Mouse (Mus musculus) induced T-regulatory cell, adult 2 months (primary cell): ENCODE measurements around the gene Syt5.

Source experiments
- DNase-seq: peaks from one replicate; pipeline ENCODE4 v3.0.0-alpha.2; 2012; ENCODE audit warnings: low read depth

Syt5 gene

GRCm38 (mm10) chr7:4522292-4522691, 25.0 kb downstream of the Syt5 start:
- no peak for DNase-seq

DNA sequence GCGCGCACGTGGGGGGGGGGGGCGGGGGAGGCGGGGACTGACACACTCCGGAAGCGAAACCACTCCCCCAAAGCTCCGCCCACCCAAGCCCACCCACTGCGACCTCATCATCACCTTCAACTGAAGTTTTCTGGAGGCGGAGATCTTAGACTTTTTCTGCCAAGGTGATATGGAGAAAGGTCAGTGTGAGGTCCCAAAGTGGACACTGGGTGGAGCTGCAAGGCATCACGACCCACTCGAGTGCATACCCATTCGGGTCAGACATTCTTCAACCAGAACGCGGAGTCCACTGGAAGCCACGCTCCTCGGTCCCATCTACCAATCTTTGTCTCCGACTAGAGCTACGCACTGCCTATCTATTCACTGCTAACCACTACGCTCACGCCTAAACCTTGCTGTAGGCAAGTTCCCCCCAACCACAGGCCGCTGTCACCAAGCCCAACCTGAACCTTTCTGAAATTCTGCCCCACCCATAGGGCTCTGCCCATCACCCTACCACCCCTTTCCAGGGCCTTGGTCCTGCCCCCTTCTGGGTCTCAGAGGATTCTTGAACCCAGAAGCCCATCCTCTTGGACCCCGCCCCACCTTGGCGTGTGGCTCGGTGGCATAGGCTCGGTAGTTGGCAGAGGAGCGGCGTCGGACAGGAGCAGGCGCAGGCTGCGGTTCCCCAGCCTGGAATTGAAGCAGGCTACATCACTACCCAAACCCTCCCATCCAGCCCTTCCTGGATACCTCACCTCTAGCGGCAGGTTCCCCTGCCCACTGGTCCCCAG, 25.9 kb downstream of the Syt5 start:
- peak; percentile 41 for DNase-seq

- DNase-seq, result peak; percentile 47
Observed at GRCm38 (mm10) chr7:4518487-4518886, 28.9 kb downstream of the Syt5 start.

- no peak for DNase-seq
Observed at GRCm38 (mm10) chr7:4516332-4517050, 30.9 kb downstream of the Syt5 start, which contains the start of gene Tnnt1. TSS of gene Tnnt1 (minus strand) at chr7:4516382.

DNA sequence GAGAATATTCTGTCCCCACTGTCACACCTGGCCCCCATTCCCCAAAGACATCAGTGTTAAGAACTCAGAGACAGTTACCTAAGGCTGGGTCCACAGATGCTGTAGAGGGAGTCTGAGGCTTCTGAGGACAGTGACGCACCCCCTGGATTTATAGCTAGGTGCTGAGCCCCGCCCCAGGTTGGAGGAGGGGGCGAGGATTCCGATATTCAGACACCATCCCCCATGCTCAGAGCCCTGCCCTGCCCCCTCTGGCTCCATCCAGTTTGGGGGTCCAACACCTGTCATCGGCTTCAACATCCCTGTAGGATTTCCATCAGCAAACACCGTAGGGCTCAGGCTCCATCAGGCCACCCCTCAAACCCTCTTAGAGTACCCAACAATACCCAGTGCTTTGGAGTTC, 31.5 kb downstream of the Syt5 start:
- no peak for DNase-seq

GRCm38 (mm10) chr7:4513829-4514712, 33.3 kb downstream of the Syt5 start:
- no peak for DNase-seq

GRCm38 (mm10) chr7:4513236-4513635, 34.1 kb downstream of the Syt5 start:
- peak; percentile 84 for DNase-seq

GRCm38 (mm10) chr7:4511489-4512224, 35.7 kb downstream of the Syt5 start:
- no peak for DNase-seq

DNA sequence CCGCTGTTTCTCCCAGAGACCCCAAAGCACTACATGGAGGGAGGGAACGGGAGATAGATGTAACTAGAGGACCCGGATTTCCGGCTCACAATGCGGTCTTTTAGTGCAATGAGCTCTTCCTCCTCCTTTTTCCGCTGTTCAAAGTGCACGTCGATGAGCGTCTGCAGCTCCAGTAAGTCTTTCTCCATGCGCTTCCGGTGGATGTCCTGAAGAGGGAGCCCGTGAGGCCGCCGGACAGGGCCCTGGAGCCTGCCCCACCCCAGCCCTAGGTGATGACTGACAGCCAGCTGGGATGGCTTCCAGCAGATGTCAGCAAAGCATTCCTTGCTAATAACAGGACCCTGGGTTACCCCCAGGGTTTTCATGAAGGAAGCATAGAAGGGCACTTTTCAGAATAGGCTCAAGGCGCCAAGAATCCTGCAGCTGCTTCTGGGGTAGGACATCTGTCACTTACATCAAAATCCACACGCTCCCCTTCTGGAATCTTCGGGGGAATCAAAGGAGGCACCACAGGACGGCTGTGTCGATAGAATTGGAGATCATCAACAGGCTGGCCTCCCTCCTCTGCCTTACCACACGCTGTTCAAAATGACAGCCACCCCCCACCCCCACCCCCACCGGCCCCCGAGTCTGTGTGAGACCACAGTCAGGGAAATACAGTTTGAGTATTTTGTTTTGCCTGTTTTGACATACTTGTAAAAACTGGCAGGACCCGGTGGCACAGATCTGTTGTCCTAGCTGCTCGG, 37.3 kb downstream of the Syt5 start:
- peak; percentile 86 for DNase-seq

GRCm38 (mm10) chr7:4508739-4509116, 38.6 kb downstream of the Syt5 start:
- no peak for DNase-seq

DNA sequence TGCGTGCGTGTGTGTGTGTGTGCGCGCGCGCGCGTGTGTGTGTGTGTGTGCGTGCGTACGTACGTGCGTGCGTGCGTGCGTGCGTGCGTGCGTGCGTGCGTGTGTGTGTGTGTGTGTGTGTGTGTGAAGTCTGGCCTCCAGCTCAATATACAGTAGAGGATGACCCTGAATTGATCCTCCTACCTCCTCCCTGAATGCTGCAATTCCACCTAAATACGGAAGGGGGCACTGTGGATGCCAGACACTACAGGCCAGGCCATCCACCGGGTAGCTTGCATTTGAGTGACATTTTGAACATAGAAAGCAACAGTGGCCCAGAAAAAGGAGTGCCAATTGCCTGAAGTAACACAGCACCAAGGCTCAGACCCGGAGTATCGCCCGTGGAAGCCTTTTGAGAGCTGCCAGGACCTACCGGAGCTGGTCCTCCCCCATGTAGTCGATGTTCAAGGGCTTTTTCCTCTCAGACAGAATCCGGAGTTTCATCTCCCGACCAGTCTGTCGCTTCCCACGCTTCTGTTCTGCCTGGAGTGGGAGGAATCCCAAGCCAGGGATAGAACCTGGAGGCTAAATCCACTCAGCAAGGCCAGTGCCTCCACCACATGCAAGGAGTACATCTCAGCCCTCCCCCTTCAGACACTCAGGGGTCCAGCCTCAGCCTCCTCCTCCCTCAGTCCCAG, 39.1 kb downstream of the Syt5 start:
- peak; percentile 39 for DNase-seq

GRCm38 (mm10) chr7:4507220-4507619, 40.1 kb downstream of the Syt5 start:
- no peak for DNase-seq

DNA sequence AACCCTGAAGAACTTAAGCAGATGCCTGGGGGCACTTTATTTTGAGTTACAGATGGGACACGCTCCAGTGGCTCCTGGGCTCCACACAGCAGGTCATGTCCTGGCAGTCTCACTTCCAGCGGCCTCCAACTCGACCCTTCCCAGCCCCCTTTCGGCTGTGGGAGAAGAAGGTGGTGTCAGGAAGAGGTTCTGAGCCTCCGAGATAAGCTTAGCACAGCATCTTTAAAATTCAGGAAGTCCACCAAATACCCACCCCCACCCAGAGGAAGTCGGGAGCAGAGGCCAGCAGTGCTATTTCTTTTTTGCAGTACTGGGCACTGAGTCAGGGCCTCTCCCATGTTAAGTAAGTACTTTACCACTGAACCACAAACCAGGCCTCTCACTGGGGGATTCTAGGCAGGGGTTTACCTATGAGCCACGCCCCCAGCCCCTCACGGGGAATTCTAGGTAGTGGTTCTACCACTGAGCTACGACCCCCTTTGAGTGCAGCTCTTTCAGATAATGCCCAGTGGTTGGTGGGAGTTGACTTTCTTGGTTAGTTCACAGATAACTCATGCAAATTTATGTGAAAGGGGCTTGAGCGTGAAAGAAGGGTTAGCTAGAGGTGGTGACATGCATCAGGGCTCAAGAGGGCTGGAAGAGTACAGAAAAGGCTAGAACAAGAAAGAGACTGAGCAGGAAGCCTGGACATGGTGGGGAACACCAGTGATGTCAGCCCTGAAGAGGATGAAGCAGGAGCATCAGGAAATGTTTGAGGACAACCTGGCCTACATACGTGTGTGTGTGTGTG, 42.5 kb downstream of the Syt5 start:
- DNase-seq, result no peak

- no peak for DNase-seq
Observed at GRCm38 (mm10) chr7:4503858-4504257, 43.5 kb downstream of the Syt5 start.

DNA sequence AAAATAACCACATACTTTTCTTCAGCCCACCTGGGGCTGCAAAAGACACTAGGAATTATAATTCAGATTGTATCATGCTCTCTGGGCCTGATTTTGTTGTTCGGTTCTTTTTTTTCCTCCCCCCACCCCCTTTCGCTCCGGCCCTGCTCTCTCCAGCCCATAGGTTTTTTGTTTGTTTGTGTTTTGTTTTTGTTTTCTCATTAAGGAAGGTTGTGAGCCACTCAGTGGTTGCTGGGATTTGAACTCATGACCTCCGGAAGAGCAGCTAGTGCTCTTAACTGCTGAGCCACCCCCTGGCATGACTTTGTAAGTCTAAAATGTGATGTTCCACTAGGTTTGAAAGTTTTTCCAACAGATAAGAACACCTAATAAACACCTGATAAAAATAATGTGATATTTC, 44.2 kb downstream of the Syt5 start:
- DNase-seq, result no peak

DNA sequence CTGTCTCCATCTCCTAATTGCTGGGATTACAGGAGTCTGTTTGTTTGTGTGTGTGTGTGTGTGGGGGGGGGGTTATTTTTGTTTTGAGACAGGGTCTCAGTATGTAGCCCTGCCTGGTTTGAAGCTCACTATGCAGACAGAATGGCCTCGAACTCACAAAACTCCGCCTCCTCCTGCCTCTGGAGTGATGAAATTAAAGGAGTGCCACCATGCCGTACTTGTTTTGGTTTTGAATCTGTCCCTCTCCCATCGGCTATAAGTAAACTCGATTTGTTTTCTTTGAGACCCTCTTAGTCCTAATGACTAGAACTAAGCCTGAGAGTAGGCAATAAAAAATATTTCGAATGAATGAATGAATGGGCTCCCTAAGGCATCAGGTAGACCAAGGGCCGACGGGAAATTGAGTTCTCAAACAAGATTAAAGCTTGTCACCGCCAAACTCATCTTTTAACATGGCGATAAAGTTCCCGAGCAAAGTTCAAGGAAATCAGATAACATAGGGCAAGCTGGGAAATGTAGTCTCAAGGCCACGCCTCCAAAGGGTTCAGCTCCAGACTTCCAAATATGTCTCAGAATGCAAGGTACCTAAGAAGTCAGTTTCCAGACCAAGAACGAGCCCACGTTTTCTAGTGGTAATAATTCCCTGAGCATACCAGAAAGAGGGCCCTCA, 44.8 kb downstream of the Syt5 start:
- peak; percentile 51 for DNase-seq

DNA sequence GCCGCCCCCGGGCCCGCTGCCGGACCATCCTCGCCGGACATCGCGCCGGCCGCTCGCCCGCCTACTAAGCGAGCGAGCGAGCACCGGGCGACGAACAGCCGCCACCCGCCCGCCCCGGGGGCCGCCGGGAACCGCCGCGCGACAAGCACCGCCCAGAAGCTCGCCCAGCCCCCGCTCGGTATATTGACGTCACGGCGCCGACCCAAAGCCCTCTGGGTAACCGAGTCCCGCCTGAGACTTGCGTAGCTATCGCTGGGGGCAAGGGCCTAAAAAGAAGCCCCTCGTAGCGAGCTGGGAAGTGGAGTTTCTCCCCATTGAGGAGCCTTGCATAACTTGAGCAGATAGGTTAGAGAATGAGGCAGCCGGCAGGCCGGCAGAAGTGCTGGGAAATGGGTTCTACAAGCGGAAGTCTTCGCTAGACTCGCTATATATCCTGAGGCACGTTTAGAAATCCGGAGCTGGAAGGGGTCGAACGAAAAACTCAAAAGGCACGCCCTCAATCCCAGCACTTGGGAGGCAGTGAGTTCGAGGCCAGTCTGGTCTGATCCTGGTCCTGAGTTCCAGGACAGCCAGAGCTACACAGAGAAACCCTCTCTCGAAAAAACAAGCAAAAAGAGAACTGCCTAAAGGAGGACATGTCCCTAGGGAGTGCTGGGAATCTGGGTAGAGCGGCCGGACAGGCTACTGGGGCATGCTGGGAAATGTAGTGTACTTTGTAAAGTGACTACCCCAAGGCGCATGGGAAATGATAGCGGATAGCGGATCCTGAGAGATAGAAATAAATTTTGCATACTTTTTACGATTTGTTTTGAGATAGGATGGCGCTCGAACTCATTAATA, 45.6 kb downstream of the Syt5 start, which contains the start of gene Ppp1r12c:
TSS of gene Ppp1r12c (minus strand) at position 123 of the 840 bp plus-strand sequence.
- peak; percentile 95 for DNase-seq

- DNase-seq, result peak; percentile 80
Observed at GRCm38 (mm10) chr7:4500892-4501471, 46.4 kb downstream of the Syt5 start.
